Mouse (Mus musculus): Measurements from ENCODE around the gene 1810062G17Rik.

1810062G17Rik gene

DNA sequence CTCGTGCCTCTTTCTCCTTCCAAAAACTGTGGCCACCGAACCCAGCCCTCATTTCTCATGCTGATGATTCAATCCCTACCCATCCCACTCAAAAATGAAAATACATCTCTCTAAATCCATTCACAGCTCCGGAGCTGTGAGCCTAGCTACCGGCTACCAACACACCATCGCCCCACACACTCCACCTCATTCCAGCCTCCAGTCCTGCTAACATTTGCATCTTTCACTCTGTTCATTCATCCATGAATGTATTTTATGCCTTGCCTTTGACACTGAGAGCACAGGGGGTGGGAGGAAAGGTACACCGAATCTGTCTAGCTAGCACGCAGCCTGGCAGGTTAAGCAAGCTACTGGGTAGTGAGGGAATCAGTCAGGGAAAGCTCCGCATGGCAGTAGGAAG lies 3.0 kb downstream of the 1810062G17Rik start:
- no peak for DNase-seq

DNA sequence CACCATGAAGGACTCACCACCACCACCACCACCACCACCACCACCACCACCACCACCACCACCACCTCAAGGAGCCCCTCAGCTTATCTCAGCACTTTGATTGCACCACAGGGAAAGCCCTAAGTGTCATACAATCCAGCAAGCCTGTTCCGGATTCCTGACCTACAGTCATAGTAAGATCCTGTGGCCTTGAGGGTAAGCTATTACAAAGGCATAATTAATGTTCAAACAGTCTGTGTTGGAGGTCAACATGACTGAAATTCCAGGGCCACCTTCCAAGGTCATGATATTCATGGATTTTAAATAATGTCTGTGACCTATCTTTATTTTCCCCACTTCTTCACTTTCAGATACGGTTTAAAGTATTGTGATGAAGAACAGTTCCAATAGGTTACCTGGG lies 4.7 kb downstream of the 1810062G17Rik start:
- no peak for DNase-seq

DNA sequence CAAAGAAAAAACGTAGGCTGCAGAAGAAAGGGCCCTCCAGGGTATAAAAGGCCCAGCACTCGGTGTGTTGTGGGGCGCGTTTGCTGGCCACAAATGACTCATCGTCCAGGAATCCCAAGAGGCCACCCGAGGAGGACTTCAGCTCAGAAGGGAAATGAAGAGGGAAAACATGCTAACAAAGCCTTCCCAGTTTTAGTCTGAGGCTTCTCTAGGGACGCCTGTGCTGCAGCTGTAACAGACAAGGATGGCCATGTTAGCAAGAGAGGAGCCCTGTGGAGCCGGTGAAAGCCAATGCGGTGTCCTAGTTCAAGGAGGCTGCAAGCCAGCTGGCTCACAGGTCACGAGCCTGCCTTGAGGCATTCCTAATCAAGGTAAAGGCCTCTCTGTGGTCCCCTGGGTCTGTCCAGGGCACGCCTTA lies 6.0 kb downstream of the 1810062G17Rik start:
- peak; percentile 48 to 59 for DNase-seq

DNA sequence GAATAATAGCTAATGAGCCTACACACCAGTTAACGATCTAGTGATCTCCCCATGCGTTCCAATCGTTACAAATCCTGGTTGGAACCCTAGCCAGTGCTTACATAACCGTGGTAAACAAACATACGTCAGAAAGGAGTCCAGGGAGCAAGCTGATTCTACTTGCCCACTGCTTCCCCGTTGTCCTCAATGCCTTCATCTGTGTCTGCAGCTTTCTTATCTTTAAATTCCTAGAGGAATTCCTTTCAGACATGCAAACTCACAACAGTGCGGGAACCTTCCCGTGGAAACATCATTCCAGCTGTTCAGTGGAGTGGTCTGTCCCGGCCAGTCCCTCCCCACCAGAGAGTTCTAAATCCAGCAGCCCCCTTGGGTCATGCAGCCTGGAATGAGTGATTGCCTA lies 7.2 kb downstream of the 1810062G17Rik start:
- no peak for DNase-seq

DNA sequence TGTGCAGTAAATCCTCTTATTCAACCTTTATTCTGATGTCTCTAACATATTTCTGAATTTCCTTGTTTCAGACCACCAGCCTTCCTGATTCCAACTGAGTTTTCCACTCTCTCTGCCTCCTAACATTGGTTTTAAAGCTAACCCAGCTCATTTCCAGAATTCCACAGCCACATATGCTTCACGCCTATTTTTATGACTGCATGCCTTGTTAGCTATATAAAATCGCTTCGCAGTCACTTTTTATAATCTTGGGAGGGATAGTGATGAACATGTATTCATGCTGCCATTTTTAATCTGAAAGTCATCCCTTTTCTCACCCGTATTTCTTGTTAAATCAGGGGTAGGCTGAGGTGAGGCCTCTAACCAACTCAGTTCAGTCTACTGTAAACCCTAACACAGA lies 8.6 kb downstream of the 1810062G17Rik start:
- no peak for DNase-seq

DNA sequence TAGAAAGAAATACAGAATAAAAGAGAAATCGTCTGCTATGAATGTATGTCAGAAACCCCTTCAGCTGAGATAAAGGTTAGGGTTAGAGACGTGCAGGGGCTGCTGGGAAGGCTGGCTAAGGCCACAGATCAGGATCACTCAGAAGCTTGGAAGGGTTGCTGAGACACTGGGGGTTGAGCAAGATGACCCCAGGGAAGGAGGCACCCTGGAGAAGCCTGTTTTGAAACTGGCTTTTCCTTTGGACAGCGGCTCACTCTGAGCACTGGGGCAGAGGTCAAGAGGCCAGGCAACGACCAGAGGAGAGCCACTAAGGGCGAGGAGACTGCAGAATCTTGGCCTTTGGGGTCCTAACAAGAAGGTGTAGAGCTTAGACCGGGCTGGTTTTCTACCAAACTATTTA lies 10.4 kb downstream of the 1810062G17Rik start:
- DNase-seq = no peak

DNA sequence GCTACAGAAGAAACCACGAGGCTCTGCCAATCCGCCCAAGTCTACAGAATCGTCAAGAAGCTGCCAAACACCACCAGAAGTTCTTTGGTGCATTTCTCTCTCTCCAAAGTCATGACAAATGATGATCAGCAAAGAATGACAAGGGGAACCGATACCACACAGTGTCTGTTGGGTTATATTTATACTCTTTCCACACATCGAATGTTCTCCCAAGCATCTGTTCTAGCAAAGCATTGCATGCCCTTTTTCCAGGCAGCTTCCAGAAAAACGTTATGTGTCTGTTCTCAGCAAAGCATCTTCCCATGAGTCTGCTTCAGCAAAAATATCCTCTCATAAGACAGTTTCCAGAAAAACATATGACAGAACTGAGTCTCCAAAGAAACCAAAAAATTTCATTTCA lies 11.1 kb downstream of the 1810062G17Rik start:
- no peak for DNase-seq

DNA sequence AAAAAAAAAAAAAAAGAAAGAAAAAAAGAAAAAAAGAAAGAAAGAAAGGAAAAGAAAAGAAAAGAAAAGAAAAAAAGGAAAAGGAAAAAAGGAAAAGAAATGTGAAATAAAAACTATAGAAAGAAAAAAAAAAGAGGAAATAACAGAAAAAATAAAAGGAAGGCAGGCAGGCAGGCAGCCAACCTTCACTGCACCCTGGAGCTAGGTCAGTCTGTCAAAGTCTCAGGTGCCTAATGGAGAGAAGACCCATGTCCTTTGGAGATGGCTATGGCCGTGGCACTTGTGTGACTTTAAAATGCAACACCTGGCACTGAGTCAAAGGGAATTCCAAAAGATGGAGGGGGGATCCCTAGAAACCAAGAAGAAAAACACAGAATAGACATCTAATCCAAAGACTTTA lies 12.6 kb downstream of the 1810062G17Rik start:
- peak; percentile 49 to 61 for DNase-seq

DNA sequence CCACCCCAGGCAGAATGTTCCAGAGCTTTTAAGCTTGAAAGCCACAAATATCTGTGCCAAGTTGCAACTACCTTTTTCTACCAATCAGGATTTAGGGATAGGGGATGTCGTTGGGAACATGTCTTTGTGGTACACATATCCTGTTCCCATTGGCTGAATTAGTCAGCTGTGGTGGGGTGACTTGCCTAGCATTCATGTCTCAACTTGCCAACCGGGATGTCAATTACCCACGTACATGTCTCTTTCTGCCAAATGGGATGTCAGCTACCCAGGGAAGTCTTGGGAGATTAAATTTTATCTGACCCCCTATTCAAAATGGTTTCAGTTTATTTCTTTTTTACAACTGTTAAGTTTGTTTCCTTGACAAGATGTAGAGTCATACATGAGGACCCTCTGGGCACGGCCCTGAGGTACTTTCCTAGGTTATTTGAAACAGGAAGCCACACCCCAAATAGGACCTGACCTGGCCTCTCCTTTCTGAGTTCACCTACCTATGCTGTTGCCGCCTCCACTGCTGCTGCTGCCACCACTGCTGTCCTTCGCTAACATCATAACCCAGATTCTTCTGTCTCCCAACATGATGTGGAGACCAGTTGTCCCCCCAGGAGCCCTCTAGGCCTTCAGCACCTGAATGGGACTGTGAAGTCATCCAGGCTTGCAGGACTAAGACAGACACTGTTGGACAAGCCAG lies 13.3 kb downstream of the 1810062G17Rik start:
- DNase-seq = no peak

DNA sequence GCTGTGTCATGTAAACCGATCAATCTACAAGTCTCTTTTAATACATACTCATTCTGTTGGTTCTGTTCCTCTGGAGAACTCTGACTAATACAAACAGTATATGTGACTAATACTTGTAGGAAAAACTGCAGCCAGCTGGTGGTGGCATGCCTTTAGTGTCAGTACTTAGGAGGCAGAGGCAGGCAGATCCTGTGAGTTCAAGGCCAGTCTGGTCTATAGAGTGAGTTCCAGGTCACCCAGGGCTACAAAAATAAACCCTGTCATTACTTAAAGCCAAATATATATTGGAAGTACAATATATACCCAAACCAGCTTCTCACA lies 13.8 kb downstream of the 1810062G17Rik start:
- no peak for DNase-seq

DNA sequence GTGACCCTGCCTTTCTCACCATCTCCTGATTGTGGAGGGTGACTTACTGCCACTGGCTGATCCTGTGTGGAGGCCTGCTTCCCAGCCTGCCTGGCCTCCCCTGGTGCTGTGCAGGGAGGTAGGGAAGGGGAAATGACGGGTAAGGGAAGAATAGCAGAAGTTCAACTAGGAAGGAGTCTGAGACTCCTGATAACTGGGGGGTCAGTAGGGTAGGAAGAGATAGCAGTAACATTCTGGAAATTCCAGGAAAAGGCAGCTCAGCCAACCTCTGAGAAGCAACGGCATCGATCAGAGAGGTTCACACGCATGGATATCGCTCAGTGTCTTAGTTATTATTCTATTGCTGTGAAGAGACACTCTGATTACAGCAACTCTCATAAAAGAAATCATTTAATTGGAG lies 15.8 kb downstream of the 1810062G17Rik start:
- no peak for DNase-seq

DNA sequence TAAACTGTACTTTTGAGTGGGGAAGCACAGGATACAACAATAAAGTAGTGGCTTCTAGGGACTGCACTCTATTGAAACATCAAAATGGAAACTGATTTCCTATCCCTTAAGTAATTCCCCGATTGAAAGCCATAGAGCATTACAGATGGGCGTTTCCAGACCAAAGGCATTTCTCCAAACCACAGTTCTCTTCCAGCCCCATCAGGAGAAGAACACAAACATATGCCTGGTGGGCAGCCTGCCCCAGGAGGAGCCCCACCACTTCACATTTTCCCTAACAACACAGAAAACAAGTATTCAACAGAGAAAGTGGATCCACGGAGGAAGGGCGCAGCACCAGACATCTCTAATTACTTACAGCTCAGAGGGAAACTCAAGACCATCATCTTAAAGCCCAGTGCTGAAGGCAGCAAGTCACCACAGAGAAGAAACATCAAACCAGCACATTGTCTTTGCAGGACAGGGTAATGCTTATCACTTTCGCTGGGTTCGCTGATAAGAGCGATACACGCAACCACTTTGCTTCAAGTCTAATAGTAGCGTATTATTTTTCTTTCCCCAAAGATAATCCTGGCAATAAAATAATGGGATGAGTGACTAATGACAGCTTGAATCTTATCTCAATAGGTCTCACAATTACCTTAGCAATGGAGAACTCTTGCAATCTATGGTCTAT lies 17.1 kb downstream of the 1810062G17Rik start:
- DNase-seq = no peak

DNA sequence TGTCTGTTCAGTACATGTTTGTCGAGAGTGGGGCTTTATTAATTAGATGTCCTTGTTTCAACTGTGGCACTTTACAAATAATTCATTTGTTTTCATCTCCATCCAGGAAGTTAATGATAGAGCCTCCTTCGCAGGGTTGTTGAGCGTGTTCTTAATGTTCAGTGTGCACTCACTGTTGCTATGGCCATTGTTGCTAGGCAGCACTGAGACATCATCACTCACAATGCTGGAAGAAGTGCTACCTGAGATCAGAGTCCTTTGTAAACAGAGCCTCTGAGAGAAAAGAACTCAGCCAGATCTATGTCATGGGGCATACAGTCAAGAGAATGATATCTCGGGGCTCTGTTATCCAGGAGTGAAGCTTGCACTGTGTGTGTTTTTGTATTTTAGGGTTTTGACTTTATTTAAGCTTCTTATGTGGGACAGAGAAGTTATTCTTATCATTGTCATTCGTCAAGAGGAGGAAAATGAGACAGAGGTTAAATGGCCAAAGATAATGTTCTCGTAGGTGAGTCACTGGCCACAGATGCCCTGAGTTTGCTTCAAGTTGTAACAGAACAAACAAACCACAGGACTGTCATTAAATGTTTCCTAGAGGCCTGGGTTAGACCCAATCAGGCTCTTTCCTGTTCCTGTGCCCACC lies 18.0 kb downstream of the 1810062G17Rik start:
- no peak for DNase-seq

DNA sequence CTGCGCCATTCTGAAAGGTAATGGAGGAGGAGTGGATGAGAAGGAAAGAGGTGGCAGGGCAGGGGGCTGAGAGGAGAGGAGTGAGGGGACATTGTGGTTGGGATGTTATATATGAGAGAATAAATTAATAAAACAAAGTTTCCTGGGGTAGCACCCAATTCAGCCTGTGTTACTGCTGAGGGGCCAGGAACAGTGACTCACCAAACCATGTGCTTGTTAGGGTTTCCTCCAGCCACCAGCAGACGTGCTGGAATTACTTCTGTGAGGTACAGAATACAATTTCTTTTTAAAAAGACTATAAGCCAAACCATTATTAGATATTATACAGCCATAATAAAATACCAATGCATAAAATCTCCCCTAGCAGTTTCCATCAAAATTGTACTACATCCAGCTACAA lies 18.9 kb downstream of the 1810062G17Rik start:
- no peak for DNase-seq

DNA sequence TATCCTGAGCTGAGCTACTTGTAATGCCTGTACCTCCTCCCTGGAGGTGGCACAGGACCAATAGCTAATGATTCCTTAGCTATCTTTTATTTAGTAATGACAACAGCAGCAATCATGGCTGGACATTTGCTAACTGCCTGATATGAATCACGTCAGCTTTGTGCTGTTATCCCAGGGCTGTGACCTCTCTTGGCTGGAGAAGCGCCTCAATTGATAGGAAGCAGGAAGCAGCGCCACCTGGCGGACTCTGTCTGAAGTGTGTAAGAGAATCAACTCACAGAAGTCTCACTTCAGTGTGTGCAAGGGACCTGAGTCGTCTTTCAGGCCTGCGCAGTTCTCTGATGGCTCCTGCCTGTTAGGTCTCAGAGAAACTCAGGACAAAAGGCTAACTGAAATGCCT lies 19.7 kb downstream of the 1810062G17Rik start:
- DNase-seq = peak; percentile 93 to 96

DNA sequence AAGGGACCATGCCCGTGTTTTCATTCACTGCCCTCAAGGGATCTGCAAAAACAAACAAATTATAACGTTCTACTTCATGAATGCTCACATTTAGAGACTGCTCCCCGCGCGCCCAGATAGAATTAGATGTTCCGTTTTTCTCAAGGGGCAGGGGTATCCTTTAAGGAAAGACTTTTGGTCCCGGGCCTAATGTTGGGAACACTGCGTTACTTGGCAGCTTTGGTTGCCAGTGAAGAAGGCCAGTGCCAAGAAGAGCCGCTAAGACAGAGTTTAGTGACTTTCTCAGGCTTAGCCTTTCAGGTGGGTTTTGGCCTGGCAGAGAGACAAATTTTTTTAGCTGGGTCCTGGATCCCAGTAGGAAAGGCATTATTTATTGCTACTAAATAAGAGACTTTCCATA lies 20.5 kb downstream of the 1810062G17Rik start:
- DNase-seq = no peak

DNA sequence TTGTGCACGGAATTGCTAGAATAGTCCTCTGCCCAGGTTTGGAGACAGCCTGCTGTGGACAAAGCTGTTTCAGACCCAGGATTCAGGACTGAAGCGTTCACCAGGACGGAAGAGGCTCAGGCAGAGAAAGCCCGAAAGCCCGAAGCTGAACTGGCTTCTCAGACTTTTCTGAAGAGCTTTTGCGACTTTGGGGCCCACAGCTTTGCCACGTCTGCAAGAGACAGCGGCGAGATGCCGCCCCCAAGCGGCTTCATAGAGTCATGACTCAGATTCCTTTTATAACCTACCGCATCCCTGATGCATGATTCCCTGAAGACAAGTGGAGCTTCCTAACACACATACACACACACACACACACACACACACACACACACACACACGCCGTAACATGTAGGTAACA lies 21.0 kb downstream of the 1810062G17Rik start:
- DNase-seq = peak; percentile 77

DNA sequence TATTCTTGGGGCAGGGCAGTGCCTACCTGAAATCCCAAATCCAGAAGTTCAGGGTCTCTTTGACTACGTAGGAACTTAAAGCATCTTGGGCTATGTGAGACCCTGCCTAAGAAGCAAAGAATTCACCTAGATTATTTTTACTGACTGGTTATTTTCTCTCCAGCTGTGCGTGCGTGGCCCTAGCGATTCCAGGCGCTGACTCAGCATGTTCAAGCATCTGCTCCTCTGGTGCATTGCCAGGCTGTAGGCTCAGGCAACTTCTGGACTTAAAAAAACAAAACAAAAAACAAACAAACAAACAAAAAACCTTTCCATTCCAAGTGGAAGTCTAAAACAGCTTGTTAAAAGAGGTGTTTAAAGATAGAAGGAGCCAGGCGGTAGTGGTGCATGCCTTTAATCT lies 22.5 kb downstream of the 1810062G17Rik start:
- DNase-seq = no peak

DNA sequence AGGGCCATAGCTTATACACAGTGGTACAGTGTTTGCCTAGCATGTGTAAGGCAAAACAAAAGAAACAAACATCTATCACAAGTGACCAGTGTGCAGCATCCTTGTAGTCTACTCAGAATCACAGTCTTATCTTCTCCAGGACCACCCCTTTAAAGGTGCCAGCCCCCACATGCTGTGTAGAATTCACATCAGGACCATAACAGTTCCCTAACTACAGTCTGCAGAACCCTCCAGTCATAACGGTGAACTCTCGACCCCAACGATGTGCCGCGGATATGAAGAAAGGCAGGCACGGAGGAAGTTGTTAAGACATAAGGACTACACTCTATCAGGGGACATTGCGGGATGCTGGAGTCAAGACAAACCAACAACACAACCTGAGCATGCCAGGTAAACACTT lies 23.7 kb downstream of the 1810062G17Rik start:
- DNase-seq = no peak

DNA sequence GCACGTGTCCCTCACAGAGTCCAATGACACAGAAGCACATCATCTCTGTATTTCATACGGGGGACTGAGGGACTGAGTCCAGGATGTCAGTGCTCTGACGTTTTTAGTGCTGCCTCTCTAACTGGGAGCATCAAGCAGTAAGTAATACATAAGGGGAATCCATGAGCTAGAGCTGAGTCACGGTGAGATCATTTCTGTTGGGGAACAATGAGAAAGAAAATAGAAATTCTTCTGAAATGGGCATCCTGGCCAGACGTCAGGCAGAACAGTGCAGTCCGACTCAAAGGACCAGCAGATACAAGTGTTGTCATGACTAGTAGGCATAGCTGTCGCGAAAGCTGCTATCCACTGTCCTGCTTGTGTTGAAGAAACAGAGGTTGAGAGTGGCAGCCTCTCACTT lies 25.2 kb downstream of the 1810062G17Rik start:
- DNase-seq = no peak

DNA sequence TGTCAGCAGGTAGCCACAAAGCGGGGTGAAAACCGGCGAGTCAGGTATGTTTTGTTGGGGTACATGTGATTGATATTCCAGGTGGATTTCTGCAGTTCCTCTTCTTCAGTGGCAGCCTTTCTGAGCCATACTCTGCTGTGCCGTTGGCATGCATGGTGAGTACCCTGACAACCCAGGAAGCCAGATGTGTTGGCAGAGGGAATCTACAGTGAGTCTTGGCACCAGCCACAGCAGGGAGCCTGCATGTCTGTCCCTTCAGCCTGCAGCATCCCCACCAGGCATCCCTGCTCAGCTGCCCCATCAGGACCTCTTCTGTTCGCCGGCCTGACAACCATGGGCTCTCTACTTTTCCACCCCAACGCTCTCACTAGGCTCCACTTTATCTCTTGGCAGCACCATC lies 25.8 kb downstream of the 1810062G17Rik start:
- no peak for DNase-seq

DNA sequence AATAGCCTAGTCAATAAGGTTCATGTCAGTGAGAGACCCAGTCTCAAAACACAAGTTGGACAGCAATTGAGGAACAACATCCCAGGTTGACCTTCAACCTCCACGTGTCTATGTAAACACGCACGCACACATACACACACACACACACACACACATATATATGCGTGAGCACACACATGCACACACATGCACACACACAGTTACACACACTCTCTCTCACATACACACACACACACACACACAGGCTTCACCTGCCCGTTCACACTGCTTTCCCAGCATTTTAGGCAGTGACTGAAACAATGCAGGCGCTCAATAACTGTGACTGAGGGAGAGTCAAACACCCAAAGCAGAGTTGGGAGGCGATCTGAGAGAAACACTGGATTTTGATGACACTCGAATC lies 29.6 kb downstream of the 1810062G17Rik start:
- DNase-seq = no peak

DNA sequence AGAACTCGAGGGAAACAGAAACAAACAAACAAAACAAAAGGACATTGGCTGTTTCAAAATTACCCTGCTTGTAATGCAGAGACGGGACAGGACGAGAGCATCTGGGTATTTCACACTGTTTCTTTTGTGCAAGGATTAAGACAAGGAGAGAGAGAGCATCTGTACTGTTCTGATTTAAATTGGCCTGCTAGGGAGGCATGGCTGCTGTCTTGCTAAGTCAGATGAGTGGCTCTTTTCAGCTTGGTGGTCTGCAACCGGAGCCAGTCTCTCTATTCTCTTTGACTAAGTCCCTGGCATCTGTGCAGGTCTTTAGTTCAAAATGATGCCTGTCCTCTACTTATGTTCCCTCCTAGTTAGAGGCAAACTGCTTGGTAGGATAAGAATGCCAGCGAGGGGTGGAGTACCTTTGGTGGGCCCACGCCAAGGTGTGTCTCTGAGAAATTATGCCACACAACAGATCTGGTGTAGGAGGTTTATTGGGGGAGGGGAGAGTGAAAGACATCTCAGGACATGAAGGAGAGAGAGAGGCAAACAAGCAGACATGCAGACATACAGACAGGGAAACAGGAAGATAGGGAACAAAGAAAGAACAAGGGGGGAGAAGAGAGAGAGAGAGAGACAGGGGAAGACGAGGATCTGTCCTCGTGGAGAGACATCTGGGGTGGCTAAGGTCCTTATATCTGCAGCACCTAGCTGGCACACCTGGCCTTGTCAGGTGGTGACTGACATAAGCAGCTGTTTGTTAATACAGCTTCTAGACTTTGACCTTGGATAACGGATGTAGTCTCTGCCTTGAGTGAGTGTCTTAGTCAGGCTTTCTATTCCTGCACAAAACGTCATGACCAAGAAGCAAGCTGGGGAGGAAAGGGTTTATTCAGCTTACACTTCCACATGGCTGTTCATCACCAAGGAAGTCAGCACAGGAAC lies 30.3 kb downstream of the 1810062G17Rik start:
- DNase-seq = no peak
